Mouse (Mus musculus) midbrain, embryonic 13.5 days (tissue): Measurements from ENCODE around the gene Krcc1. TPM values are rescaled to one million over a fixed set of nuclear protein-coding genes. Genes with fewer than 3 reads are reported as not detected.
"Not testable (repeated sequence)": the region's sequence is repeated elsewhere in the genome, so short reads cannot be mapped to it uniquely, and the experiment has no call there.

Source experiments
- ATAC-seq: fragments of 200-750 bp; cut with Nextera tagmentation; 2 replicates; pipeline ENCODE4 v1.8.0; 2017; ENCODE audit warnings: mild to moderate bottlenecking, moderate TSS enrichment, moderate library complexity
- H3K27ac ChIP-seq: fragments of 300-500 bp; sonication (generic); 2 replicates; pipeline ENCODE4 v1.5.1; 2015; ENCODE audit warnings: inconsistent platforms, mild to moderate bottlenecking, moderate library complexity
- H3K27me3 ChIP-seq: fragments of 300-500 bp; sonication (generic); 2 replicates; pipeline ENCODE4 v1.6.1; 2015; ENCODE audit warnings: mild to moderate bottlenecking, inconsistent platforms
- H3K36me3 ChIP-seq: fragments of 300-500 bp; sonication (generic); 2 replicates; pipeline ENCODE4 v1.6.1; 2015; ENCODE audit warnings: mild to moderate bottlenecking, inconsistent platforms
- H3K4me1 ChIP-seq: fragments of 300-500 bp; sonication (generic); replicated peaks from 2 replicates; pipeline ENCODE4 v1.6.1; 2015; ENCODE audit warnings: inconsistent platforms
- H3K4me2 ChIP-seq: fragments of 300-500 bp; sonication (generic); replicated peaks from 2 replicates; pipeline ENCODE4 v1.6.1; 2015; ENCODE audit warnings: moderate library complexity, mild to moderate bottlenecking, inconsistent platforms
- H3K4me3 ChIP-seq: fragments of 300-500 bp; sonication (generic); replicated peaks from 2 replicates; pipeline ENCODE4 v1.5.1; 2015; ENCODE audit warnings: mild to moderate bottlenecking, inconsistent platforms
- H3K9ac ChIP-seq: fragments of 300-500 bp; sonication (generic); replicated peaks from 2 replicates; pipeline ENCODE4 v1.6.1; 2015; ENCODE audit warnings: mild to moderate bottlenecking, inconsistent platforms
- H3K9me3 ChIP-seq: fragments of 300-500 bp; sonication (generic); 2 replicates; pipeline ENCODE4 v1.6.1; 2016; ENCODE audit warnings: mild to moderate bottlenecking, inconsistent platforms
- WGBS: fragments of 180-500 bp; shearing (Covaris S2); methylation state at CpG from one replicate; pipeline ENCODE4 v1.1.7; 2015; 5-methylcytosine and 5-hydroxymethylcytosine counted together
- polyA plus RNA-seq: library from polyadenylated mRNA; unstranded; fragments of >200 nt; fragmentation: Nextera tagmentation; extraction: Ambion mirVana; gene quantifications from 2 replicates; pipeline ENCODE4 v1.2.1, GENCODE M21; 2015

Gene Krcc1
- polyA plus RNA-seq, 1 experiment from 2014 or later = 25.1 TPM

DNA sequence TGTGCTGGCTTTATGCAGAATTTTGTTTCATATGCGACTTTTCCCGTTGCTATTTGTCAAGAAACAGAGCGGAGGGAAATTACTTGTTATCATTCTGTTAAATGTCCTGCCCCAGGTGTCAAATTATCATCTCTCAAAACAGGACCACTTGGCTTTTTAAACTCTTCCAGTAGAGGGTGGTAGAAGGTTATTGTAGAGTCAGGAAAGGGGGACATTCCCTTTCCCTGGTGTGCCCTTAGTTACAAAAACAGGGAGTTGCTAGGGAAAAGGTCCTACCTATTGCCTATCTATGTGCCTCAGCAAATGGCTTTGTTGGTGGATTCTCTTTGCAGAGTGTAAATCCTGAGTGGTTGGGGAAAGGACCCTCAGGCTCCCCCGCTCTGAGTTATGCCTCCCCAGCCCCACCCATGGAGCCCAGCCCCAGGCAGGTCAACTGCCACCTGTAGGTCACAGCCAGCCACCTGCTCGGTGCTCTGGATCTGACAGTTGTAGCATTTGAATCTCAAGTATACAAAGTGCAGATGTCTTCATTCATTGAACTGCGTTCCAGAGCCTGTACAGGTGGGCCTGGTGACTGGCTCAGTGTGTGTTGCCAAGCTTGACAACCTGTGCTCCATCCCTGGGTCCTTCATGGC lies 30.7 kb downstream of the Krcc1 start:
- WGBS = 76% methylated on average over 6 of the region's 6 CpGs

GRCm38 (mm10) chr6:71307486-71307885 lies 36.0 kb downstream of the Krcc1 start:
- ATAC-seq = no peak
- H3K9me3 ChIP-seq = no peaks in the 10 kb centered on the region
- WGBS = 93% methylated on average over 8 of the region's 8 CpGs

More for the DNA sequence above, 30.7 kb downstream of the Krcc1 start:
- H3K9ac ChIP-seq = no peak overlapping the region
- H3K9me3 ChIP-seq = no peaks in the 10 kb centered on the region
- no peak overlapping the region for H3K4me2 ChIP-seq
- no peaks in the 10 kb centered on the region for H3K36me3 ChIP-seq
- H3K4me1 ChIP-seq = no peaks in the 10 kb centered on the region
- no peak overlapping the region for H3K27ac ChIP-seq
- H3K27me3 ChIP-seq = no peaks in the 10 kb centered on the region
- no peak for ATAC-seq
- H3K4me3 ChIP-seq = no peak overlapping the region

GRCm38 (mm10) chr6:71321826-71322283 lies 50.4 kb downstream of the Krcc1 start, which contains the start of gene Smyd1:
Smyd1 (minus strand) TSS chr6:71322233.
- ATAC-seq = no peak
- H3K4me2 ChIP-seq = no peak within 1 kb of the TSS
- 81% methylated on average over 3 of the region's 3 CpGs for WGBS

More at GRCm38 (mm10) chr6:71307486-71307885, 36.0 kb downstream of the Krcc1 start:
- Histone ChIP-seq H3K4me2 (no peak overlapping the region), H3K36me3 (no peaks in the 10 kb centered on the region), H3K4me1 (no peaks in the 10 kb centered on the region), H3K27me3 (no peaks in the 10 kb centered on the region), H3K27ac (no peak overlapping the region), H3K9ac (no peak overlapping the region), H3K4me3 (no peak overlapping the region)

GRCm38 (mm10) chr6:71322491-71322921 lies 51.0 kb downstream of the Krcc1 start, which contains the start of gene Cd8b1:
Cd8b1 (plus strand) TSS chr6:71322788.
- WGBS = 88% methylated on average over 7 of the region's 7 CpGs
- H3K27ac ChIP-seq = no peak within 1 kb of the TSS
- H3K9me3 ChIP-seq = no peaks in the 10 kb centered on the region
- no peak within 1 kb of the TSS for H3K9ac ChIP-seq
- H3K36me3 ChIP-seq = no peaks in the 10 kb centered on the region
- H3K27me3 ChIP-seq = no peaks in the 10 kb centered on the region
- H3K4me1 ChIP-seq = no peaks in the 10 kb centered on the region
- no peak within 1 kb of the TSS for H3K4me3 ChIP-seq
- ATAC-seq = no peak
- H3K4me2 ChIP-seq = no peak within 1 kb of the TSS

More at GRCm38 (mm10) chr6:71321826-71322283, 50.4 kb downstream of the Krcc1 start, which contains the start of gene Smyd1:
- Histone ChIP-seq H3K27ac (no peak within 1 kb of the TSS), H3K4me1 (no peaks in the 10 kb centered on the region), H3K27me3 (no peaks in the 10 kb centered on the region), H3K36me3 (no peaks in the 10 kb centered on the region), H3K4me3 (no peak within 1 kb of the TSS), H3K9me3 (no peaks in the 10 kb centered on the region), H3K9ac (no peak within 1 kb of the TSS)

DNA sequence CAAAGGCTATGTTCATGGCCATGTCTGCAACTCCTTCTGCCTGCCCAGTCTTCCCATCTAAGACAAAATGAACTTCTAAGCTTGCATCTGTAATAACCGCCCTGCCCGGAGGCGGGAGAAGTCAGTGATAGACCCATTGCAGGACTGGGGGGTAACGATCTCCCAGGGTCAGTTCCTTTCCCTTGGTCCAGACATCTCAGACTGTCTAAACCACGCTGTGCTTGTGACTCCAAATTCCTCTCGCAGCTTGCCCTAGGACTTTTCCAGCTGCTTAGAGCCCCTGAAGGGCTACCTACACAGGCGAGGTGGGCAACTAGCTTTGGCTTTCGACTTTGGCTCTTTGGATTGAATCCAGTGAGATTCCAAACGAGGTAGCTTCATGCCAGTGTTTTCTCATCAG lies 53.3 kb downstream of the Krcc1 start:
- 90% methylated on average over 9 of the region's 9 CpGs for WGBS
- Histone ChIP-seq H3K4me3 (no peak overlapping the region), H3K9me3 (no peaks in the 10 kb centered on the region), H3K4me2 (no peak overlapping the region), H3K36me3 (no peaks in the 10 kb centered on the region), H3K4me1 (no peaks in the 10 kb centered on the region), H3K27me3 (no peaks in the 10 kb centered on the region), H3K9ac (no peak overlapping the region), H3K27ac (no peak overlapping the region)
- ATAC-seq = no peak

- H3K9me3 ChIP-seq = no peaks in the 10 kb centered on the region
- no peaks in the 10 kb centered on the region for H3K27me3 ChIP-seq
- no peak for ATAC-seq
- H3K4me3 ChIP-seq = no peak overlapping the region
- H3K4me2 ChIP-seq = no peak overlapping the region
- H3K27ac ChIP-seq = no peak overlapping the region
- H3K36me3 ChIP-seq = no peaks in the 10 kb centered on the region
- WGBS = 94% methylated on average over 6 of the region's 6 CpGs
- H3K9ac ChIP-seq = no peak overlapping the region
- no peaks in the 10 kb centered on the region for H3K4me1 ChIP-seq
These were observed 58.4 kb downstream of the Krcc1 start for GRCm38 (mm10) chr6:71329881-71330280.

GRCm38 (mm10) chr6:71330486-71330885 lies 59.0 kb downstream of the Krcc1 start:
- Histone ChIP-seq H3K4me3 (no peak overlapping the region), H3K4me1 (no peaks in the 10 kb centered on the region), H3K9me3 (no peaks in the 10 kb centered on the region), H3K4me2 (no peak overlapping the region), H3K9ac (no peak overlapping the region), H3K36me3 (no peaks in the 10 kb centered on the region), H3K27me3 (no peaks in the 10 kb centered on the region), H3K27ac (no peak overlapping the region)
- WGBS = 87% methylated on average over 7 of the region's 7 CpGs
- no peak for ATAC-seq

- 81% methylated on average over 1 of the region's 4 CpGs for WGBS
- not testable (repeated sequence) for H3K4me3 ChIP-seq, H3K4me2 ChIP-seq, H3K9ac ChIP-seq, H3K27ac ChIP-seq, H3K4me1 ChIP-seq, H3K27me3 ChIP-seq, H3K36me3 ChIP-seq, H3K9me3 ChIP-seq, ATAC-seq
These were observed 60.0 kb downstream of the Krcc1 start for GRCm38 (mm10) chr6:71331491-71331890.

DNA sequence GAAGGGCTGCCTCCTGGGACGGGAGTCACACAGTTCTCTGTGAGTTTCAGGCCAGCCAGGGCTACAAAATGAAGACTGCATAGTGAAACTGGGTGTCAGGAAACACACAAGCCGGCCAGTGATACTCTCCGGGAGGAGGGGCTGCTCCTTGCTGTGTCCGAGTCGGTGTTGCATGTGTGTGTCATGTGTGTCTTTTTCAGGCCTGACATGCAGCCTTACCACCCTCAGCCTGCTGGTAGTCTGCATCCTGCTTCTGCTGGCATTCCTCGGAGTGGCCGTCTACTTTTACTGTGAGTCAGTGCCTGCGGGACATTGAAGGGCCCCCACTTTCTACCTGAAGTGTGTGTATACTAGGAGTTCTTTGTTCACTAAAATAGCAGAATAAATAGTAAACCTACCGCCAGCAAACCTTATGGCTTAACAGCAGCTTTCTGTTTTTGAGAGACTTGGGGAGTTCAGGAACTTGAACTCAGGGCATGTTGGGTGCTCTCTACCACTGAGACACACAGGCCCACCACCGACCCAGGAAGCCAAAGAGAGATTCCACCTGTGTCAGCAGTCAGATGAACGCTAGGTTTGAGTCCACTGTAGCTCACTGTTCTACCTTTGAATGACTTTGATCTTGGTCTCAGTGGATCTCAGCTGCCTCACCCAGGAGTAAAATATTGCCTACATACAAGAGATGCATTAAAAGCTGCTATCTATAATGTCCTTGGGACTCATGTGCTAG lies 60.9 kb downstream of the Krcc1 start:
- Histone ChIP-seq H3K27ac (no peak overlapping the region), H3K4me3 (no peak overlapping the region), H3K36me3 (no peaks in the 10 kb centered on the region), H3K4me1 (no peaks in the 10 kb centered on the region), H3K9me3 (no peaks in the 10 kb centered on the region), H3K9ac (no peak overlapping the region), H3K4me2 (no peak overlapping the region), H3K27me3 (no peaks in the 10 kb centered on the region)
- ATAC-seq = no peak
- WGBS = 86% methylated on average over 11 of the region's 11 CpGs

- ATAC-seq = no peak
- Histone ChIP-seq H3K27me3 (no peaks in the 10 kb centered on the region), H3K4me2 (no peak overlapping the region), H3K36me3 (no peaks in the 10 kb centered on the region), H3K4me3 (no peak overlapping the region), H3K9ac (no peak overlapping the region), H3K4me1 (no peaks in the 10 kb centered on the region), H3K27ac (no peak overlapping the region), H3K9me3 (no peaks in the 10 kb centered on the region)
- 72% methylated on average over 3 of the region's 3 CpGs for WGBS
These were observed 61.6 kb downstream of the Krcc1 start for GRCm38 (mm10) chr6:71333031-71333430.

DNA sequence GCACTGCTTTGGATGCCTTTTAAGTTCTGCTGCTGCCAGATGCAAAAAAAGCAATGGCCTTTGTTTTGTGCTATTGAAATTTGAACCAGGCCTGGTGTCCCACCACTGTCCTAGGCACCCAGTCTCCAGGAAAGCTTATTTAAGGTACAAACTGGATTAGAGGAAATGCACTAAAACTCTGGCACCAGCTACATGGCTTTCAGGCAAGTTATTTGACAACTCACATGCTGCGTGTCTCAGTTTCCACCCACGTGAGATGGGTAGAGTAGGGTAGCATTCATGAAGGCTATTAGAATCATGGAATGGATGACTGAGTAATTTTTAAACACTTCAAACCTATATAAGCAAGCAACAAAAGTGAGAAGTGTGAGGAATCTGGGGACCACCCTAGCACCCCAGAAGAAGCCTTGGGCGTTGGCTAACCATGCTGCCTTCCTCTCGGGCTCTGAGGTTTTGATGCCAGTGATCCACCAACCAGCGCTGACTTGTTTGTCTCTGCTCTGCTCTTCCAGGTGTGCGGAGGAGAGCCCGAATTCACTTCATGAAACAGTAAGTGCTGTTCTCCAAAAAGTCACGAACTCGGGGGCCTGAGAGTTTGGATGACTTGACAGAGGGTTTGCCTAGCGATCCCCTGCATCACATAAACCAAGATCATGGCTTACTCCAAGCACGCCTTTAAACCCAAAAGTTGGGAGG lies 62.2 kb downstream of the Krcc1 start:
- no peak for ATAC-seq
- no peaks in the 10 kb centered on the region for H3K27me3 ChIP-seq
- H3K4me2 ChIP-seq = no peak overlapping the region
- H3K4me1 ChIP-seq = no peaks in the 10 kb centered on the region
- no peak overlapping the region for H3K9ac ChIP-seq
- 94% methylated on average over 11 of the region's 11 CpGs for WGBS
- no peak overlapping the region for H3K27ac ChIP-seq
- no peak overlapping the region for H3K4me3 ChIP-seq
- no peaks in the 10 kb centered on the region for H3K36me3 ChIP-seq
- no peaks in the 10 kb centered on the region for H3K9me3 ChIP-seq
